Mouse (Mus musculus) kidney, adult 2 months (tissue): ENCODE data around the gene Cd63. TPM values are rescaled to one million over a fixed set of nuclear protein-coding genes. Genes with fewer than 3 reads are reported as not detected.

ENCODE experiments used
- DNase-seq: peaks from one replicate; pipeline ENCODE4 v3.0.0; 2021
- H3K27ac ChIP-seq: fragments of 200-500 bp; 2 replicates; pipeline ENCODE4 v1.5.1; 2012; ENCODE audit warnings: low read depth, low read length, control low read depth, inconsistent platforms; ENCODE audit not compliant: insufficient read depth
- H3K27me3 ChIP-seq: fragments of 200-500 bp; replicated peaks from 2 replicates; pipeline ENCODE4 v1.6.1; 2012; ENCODE audit warnings: mild to moderate bottlenecking, moderate library complexity, low read length, inconsistent platforms; ENCODE audit not compliant: control insufficient read depth, insufficient read depth
- H3K36me3 ChIP-seq: fragments of 200-500 bp; 2 replicates; pipeline ENCODE4 v1.6.1; 2012; ENCODE audit warnings: mild to moderate bottlenecking, moderate library complexity, low read length, inconsistent platforms; ENCODE audit not compliant: control insufficient read depth, insufficient read depth
- H3K4me1 ChIP-seq: fragments of 200-500 bp; 2 replicates; pipeline ENCODE4 v1.6.1; 2011; ENCODE audit warnings: low read length; ENCODE audit not compliant: control insufficient read depth, insufficient read depth
- H3K4me3 ChIP-seq: fragments of 200-500 bp; 2 replicates; pipeline ENCODE4 v1.5.1; 2011; ENCODE audit warnings: mild to moderate bottlenecking, low read depth, low read length, control low read depth; ENCODE audit not compliant: insufficient read depth
- CTCF ChIP-seq: fragments of 200-500 bp; conservative IDR thresholded peaks from 2 replicates; pipeline ENCODE4 v1.5.1; 2011; ENCODE audit warnings: low read depth, mild to moderate bottlenecking, control low read depth, low read length, moderate library complexity, mixed read lengths; ENCODE audit not compliant: insufficient read depth, insufficient read length
- POLR2A ChIP-seq: fragments of 200-500 bp; IDR thresholded peaks from one replicate; pipeline ENCODE4 v1.6.1; 2011; ENCODE audit warnings: low read depth, low read length, control low read depth
- WGBS: fragments of 180-500 bp; shearing (Covaris S2); methylation state at CpG from one replicate; pipeline ENCODE4 v1.1.7; 2018; 5-methylcytosine and 5-hydroxymethylcytosine counted together
- polyA plus RNA-seq: library from polyadenylated mRNA; depleted of rRNA; stranded (reverse); fragments of >200 nt; gene quantifications from 2 replicates; pipeline ENCODE4 v1.2.3, GENCODE M21; 2012

Gene Cd63
- polyA plus RNA-seq, 1 experiment: 847 TPM

GRCm38 (mm10) chr10:128912268-128912667 is 11.5 kb downstream of the Cd63 start:
- no peak for TF ChIP-seq CTCF
- TF ChIP-seq POLR2A: no peak
- H3K36me3 ChIP-seq: peaks cover 4% of the 10 kb centered on the region; the same call in 1 of the 2 replicates
- no peak for DNase-seq
- no peak overlapping the region for H3K27ac ChIP-seq
- H3K27me3 ChIP-seq: no peaks in the 10 kb centered on the region
- WGBS: 56% methylated on average over 4 of the region's 4 CpGs
- H3K4me3 ChIP-seq: no peak overlapping the region
- peaks cover 14% of the 10 kb centered on the region; the same call in 1 of the 2 replicates for H3K4me1 ChIP-seq

- H3K4me3 ChIP-seq: no peak overlapping the region
- no peak for TF ChIP-seq POLR2A
- TF ChIP-seq CTCF: no peak
- DNase-seq: no peak
- H3K36me3 ChIP-seq: peaks cover 4% of the 10 kb centered on the region; the same call in 1 of the 2 replicates
- 60% methylated on average over 4 of the region's 4 CpGs for WGBS
- no peaks in the 10 kb centered on the region for H3K27me3 ChIP-seq
- peaks cover 14% of the 10 kb centered on the region; the same call in 1 of the 2 replicates for H3K4me1 ChIP-seq
- no peak overlapping the region for H3K27ac ChIP-seq
These were observed 12.0 kb downstream of the Cd63 start for GRCm38 (mm10) chr10:128912791-128913190.

GRCm38 (mm10) chr10:128913219-128913618 is 12.4 kb downstream of the Cd63 start:
- Histone ChIP-seq H3K4me1 (peaks cover 17% of the 10 kb centered on the region; the same call in 1 of the 2 replicates), H3K27me3 (no peaks in the 10 kb centered on the region), H3K4me3 (no peak overlapping the region), H3K36me3 (peaks cover 4% of the 10 kb centered on the region; the same call in 1 of the 2 replicates), H3K27ac (no peak overlapping the region)
- TF ChIP-seq POLR2A (no peak), CTCF (peak; percentile 96)
- peak; percentile 94 for DNase-seq
- WGBS: 4% methylated on average over 5 of the region's 5 CpGs

GRCm38 (mm10) chr10:128913696-128914095 is 12.9 kb downstream of the Cd63 start:
- WGBS: 33% methylated on average over 12 of the region's 12 CpGs
- Histone ChIP-seq H3K4me1 (peaks cover 21% of the 10 kb centered on the region; the same call in 1 of the 2 replicates), H3K4me3 (no peak overlapping the region), H3K27me3 (no peaks in the 10 kb centered on the region), H3K36me3 (peaks cover 4% of the 10 kb centered on the region; the same call in 1 of the 2 replicates), H3K27ac (no peak overlapping the region)
- TF ChIP-seq POLR2A (peak; percentile 18), CTCF (no peak)
- DNase-seq: peak; percentile 61

GRCm38 (mm10) chr10:128915550-128915949 is 14.8 kb downstream of the Cd63 start:
- WGBS: 90% methylated on average over 2 of the region's 2 CpGs
- no peak for TF ChIP-seq POLR2A
- 0 out of 2 replicates have a peak, but pooled peaks have one; percentile 1 for TF ChIP-seq CTCF
- no peak for DNase-seq
- no peak overlapping the region for H3K27ac ChIP-seq
- peaks cover 4% of the 10 kb centered on the region; the same call in 1 of the 2 replicates for H3K36me3 ChIP-seq
- H3K27me3 ChIP-seq: no peaks in the 10 kb centered on the region
- no peak overlapping the region for H3K4me3 ChIP-seq
- peaks cover 32% of the 10 kb centered on the region for H3K4me1 ChIP-seq

GRCm38 (mm10) chr10:128916665-128917064 is 15.9 kb downstream of the Cd63 start:
- peaks cover 4% of the 10 kb centered on the region; the same call in 1 of the 2 replicates for H3K36me3 ChIP-seq
- H3K4me3 ChIP-seq: no peak overlapping the region
- no peak overlapping the region for H3K27ac ChIP-seq
- no peaks in the 10 kb centered on the region for H3K27me3 ChIP-seq
- H3K4me1 ChIP-seq: peaks cover 42% of the 10 kb centered on the region
- 81% methylated on average over 3 of the region's 3 CpGs for WGBS
- TF ChIP-seq POLR2A: no peak
- TF ChIP-seq CTCF: no peak
- no peak for DNase-seq

- H3K36me3 ChIP-seq: peaks cover 4% of the 10 kb centered on the region; the same call in 1 of the 2 replicates
- no peak overlapping the region for H3K4me3 ChIP-seq
- H3K27me3 ChIP-seq: no peaks in the 10 kb centered on the region
- DNase-seq: no peak
- no peak overlapping the region for H3K27ac ChIP-seq
- no peak for TF ChIP-seq CTCF
- TF ChIP-seq POLR2A: no peak
- peaks cover 49% of the 10 kb centered on the region for H3K4me1 ChIP-seq
- 79% methylated on average over 6 of the region's 6 CpGs for WGBS
These were observed 16.6 kb downstream of the Cd63 start for GRCm38 (mm10) chr10:128917400-128917799.
